Mouse (Mus musculus) hindbrain, embryonic 10.5 days (tissue): ENCODE results near the gene Dgkg. TPM values are rescaled to one million over a fixed set of nuclear protein-coding genes. Genes with fewer than 3 reads are reported as not detected.

Source experiments
- DNase-seq: peaks from one replicate; pipeline ENCODE4 v3.0.0-alpha.2; 2017; ENCODE audit warnings: low spot score
- H3K27ac ChIP-seq: fragments of 300-500 bp; sonication (generic); 2 replicates; pipeline ENCODE4 v1.5.1; 2016; ENCODE audit warnings: mild to moderate bottlenecking, moderate library complexity
- H3K27me3 ChIP-seq: fragments of 300-500 bp; sonication (generic); 2 replicates; pipeline ENCODE4 v1.6.1; 2016; ENCODE audit warnings: mild to moderate bottlenecking; ENCODE audit not compliant: poor library complexity, insufficient read depth, severe bottlenecking
- H3K36me3 ChIP-seq: fragments of 300-500 bp; sonication (generic); 2 replicates; pipeline ENCODE4 v1.6.1; 2016; ENCODE audit warnings: mild to moderate bottlenecking, moderate library complexity
- H3K4me1 ChIP-seq: fragments of 300-500 bp; sonication (generic); replicated peaks from 2 replicates; pipeline ENCODE4 v1.6.1; 2016; ENCODE audit warnings: mild to moderate bottlenecking
- H3K4me3 ChIP-seq: fragments of 300-500 bp; sonication (generic); 2 replicates; pipeline ENCODE4 v1.5.1; 2016; ENCODE audit warnings: mild to moderate bottlenecking, moderate library complexity
- H3K9me3 ChIP-seq: fragments of 300-500 bp; sonication (generic); 2 replicates; pipeline ENCODE4 v1.6.1; 2016; ENCODE audit warnings: mild to moderate bottlenecking, moderate library complexity
- WGBS: fragments of 180-500 bp; shearing (Covaris S2); methylation state at CpG from one replicate; pipeline ENCODE4 v1.1.7; 2016; 5-methylcytosine and 5-hydroxymethylcytosine counted together
- polyA plus RNA-seq: library from polyadenylated mRNA; unstranded; fragments of >200 nt; fragmentation: Nextera tagmentation; extraction: Ambion mirVana; gene quantifications from 2 replicates; pipeline ENCODE4 v1.2.1, GENCODE M21; 2016

The Dgkg gene
- polyA plus RNA-seq, 1 experiment from 2014 or later, result 0.20 TPM

DNA sequence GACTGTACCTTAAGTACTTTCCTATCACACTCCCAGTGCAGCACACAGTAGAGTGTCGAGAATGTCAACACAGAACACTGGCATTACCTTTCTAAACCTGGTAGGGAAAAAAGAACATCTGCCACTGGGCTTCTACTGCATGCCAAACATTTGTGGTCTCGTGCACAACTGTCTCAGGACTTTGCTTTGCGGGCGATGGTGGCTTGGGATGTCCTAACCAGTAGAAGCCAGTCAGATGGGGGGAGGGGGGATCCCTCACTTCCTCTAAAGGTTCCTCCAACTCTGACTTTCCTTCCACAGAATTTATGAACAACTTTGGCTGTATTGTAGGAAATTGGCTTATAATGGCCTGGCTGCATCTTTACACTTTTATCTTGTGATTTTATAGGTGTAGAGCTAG is 7.0 kb upstream of the Dgkg start:
- Histone ChIP-seq H3K36me3 (no peaks in the 10 kb centered on the region), H3K27me3 (peaks cover 15% of the 10 kb centered on the region), H3K27ac (no peak overlapping the region), H3K4me1 (peaks cover 9% of the 10 kb centered on the region), H3K9me3 (no peaks in the 10 kb centered on the region), H3K4me3 (no peak overlapping the region)
- WGBS, result 82% methylated on average over 4 of the region's 4 CpGs
- DNase-seq, result no peak

DNA sequence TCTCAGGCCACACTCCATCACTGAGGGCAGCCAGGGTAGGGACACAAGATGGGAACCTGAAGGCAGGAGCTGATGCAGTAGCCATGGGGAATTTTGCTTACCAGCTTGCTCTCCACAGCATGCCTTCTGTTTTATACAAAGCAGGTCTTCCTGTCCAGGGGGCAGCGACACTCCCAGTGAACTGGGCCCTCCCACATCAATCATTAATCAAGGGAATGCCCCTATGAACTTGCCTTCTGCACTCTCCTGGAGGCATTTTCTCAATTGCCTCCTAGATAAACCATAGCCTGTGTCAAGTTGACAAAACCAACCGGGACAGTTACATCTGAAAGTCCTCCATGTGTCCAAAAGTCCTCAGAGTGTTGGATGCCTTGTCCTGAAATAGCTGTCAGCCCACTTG is 6.1 kb upstream of the Dgkg start:
- no peak for DNase-seq
- peaks cover 9% of the 10 kb centered on the region for H3K4me1 ChIP-seq
- WGBS, result 56% methylated on average over 2 of the region's 2 CpGs
- H3K27me3 ChIP-seq, result peaks cover 24% of the 10 kb centered on the region
- no peaks in the 10 kb centered on the region for H3K36me3 ChIP-seq
- H3K4me3 ChIP-seq, result no peak overlapping the region
- no peaks in the 10 kb centered on the region for H3K9me3 ChIP-seq
- H3K27ac ChIP-seq, result no peak overlapping the region

DNA sequence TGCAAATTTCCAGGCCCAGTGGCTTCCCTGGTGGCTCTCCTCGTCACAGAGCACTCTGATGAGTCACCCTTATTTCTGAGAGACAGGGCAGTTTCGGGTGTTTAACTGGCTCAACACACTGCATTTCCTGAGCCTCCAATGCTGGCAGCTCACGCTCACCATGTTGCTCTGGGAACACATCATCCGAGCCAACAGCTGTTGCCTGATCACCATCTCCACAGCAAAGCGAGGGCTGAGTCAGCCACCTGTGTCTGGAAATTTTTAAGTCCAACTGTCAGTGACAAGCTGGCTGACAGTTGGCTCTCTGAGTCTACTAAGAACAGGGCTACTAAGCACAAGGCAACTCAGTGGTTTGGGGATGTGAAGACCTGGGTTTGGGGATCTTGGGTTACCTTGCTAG is 4.1 kb upstream of the Dgkg start:
- Histone ChIP-seq H3K4me3 (no peak overlapping the region), H3K36me3 (no peaks in the 10 kb centered on the region), H3K9me3 (no peaks in the 10 kb centered on the region), H3K4me1 (peaks cover 22% of the 10 kb centered on the region), H3K27ac (no peak overlapping the region), H3K27me3 (peaks cover 45% of the 10 kb centered on the region)
- WGBS, result 78% methylated on average over 5 of the region's 5 CpGs
- no peak for DNase-seq

DNA sequence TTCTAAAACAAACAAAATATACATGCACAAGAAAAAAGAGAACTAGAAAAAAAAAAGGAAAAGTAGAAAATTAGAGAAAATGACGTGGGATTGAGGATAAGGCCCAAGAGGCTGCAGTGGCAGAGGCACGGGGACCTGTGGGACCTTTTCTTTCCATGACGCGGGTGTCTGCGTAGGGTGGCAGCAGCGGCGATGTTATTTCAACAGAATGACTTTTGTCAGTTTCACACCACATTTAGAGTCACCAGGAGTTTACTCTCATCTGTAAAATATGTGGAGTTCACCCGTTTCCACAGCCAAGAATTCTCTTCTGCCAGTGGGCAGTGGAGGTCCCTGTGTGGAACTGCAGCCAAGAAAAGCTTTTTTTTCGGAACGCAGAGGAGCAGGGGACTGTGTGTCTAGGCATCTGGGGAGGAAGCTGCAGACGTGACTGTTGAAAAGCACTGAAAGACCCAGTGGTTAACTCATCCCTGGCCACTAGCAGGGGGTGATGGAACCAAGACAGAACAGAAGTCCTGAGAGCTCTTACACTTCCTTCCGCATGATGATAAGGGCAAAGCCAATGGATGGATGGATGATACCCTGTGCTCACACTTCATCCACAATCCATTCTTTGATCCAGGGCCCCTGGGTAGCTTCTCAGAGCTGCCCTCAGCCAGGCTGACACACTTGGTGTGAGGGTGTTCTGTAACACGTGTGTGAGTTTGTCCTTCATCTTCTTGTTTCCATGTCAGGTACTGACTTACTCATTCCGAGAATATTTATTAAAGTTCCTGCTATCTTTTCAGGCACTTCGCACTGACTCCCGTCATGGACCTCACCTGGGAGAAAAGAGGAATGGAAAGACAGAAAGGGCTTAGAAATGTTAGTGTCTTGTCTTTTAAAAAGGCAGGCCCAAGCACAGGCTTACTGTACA is 1.1 kb upstream of the Dgkg start:
- DNase-seq, result no peak
- Histone ChIP-seq H3K36me3 (no peaks in the 10 kb centered on the region), H3K4me1 (peaks cover 22% of the 10 kb centered on the region), H3K4me3 (no peak overlapping the region), H3K27ac (no peak overlapping the region), H3K27me3 (peaks cover 67% of the 10 kb centered on the region), H3K9me3 (no peaks in the 10 kb centered on the region)
- 74% methylated on average over 16 of the region's 16 CpGs for WGBS

DNA sequence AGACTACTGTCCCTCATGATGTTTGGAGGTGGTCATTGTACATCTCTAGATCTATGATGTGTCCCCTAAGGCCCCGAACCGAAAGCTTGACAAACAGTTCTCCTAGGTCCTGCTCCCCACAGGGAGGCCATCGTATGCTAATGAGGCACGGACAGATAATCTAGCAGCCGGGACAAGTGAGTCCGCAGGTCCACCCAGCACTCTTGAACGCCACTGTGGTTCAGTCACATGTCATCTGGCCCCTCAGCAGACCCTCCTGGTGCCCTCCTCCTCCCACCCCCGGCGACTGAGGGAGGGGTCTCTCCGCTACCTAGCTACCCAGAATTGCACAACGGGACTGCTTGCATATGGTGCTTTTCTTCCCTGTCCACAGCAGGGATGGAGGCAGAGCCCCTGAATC is 1.2 kb downstream of the Dgkg start:
- Histone ChIP-seq H3K36me3 (no peaks in the 10 kb centered on the region), H3K4me3 (peak overlapping the region; percentile 62), H3K27ac (no peak overlapping the region), H3K27me3 (peaks cover 61% of the 10 kb centered on the region), H3K4me1 (peaks cover 17% of the 10 kb centered on the region), H3K9me3 (no peaks in the 10 kb centered on the region)
- no peak for DNase-seq
- 9% methylated on average over 11 of the region's 11 CpGs for WGBS

DNA sequence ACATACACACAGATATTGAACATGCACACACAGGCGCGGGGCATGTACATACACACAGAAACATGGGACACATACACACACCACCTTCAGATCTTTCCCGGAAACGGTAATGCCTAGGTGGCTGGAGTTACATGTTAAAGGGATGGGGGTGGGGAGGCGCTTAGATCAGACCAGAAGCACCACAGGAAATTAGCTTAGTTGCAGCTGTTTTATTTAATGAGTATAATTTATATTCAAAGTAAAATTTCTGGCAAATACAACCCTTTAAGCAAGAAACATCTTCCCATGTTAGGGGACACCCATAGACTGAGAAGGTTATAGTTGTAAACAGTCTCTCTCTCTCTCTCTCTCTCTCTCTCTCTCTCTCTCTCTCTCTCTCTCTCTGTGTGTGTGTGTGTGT is 1.8 kb downstream of the Dgkg start:
- no peaks in the 10 kb centered on the region for H3K9me3 ChIP-seq
- H3K27ac ChIP-seq, result no peak overlapping the region
- no peak for DNase-seq
- H3K4me3 ChIP-seq, result no peak overlapping the region
- WGBS, result 69% methylated on average over 5 of the region's 5 CpGs
- H3K36me3 ChIP-seq, result no peaks in the 10 kb centered on the region
- peaks cover 59% of the 10 kb centered on the region for H3K27me3 ChIP-seq
- H3K4me1 ChIP-seq, result peaks cover 17% of the 10 kb centered on the region

DNA sequence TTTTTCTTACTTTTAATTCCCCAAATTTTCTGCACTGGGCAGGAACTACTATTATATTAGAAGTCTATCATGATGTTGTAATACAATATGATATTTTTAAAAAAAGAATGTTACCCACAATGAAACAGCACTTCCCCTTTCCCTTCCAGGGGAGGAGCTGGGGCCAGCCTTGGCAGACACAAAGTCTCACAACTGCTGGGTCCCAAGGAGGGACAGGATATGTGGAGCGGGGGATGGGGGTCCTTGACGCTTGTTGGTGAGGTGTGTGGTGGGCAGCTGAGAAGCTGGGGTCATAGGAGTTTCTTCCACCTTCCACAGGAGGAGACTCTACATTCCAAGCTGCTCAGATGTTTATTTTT is 2.6 kb downstream of the Dgkg start:
- no peak for DNase-seq
- peaks cover 17% of the 10 kb centered on the region for H3K4me1 ChIP-seq
- no peak overlapping the region for H3K27ac ChIP-seq
- WGBS, result 60% methylated on average over 2 of the region's 2 CpGs
- H3K27me3 ChIP-seq, result peaks cover 55% of the 10 kb centered on the region
- no peaks in the 10 kb centered on the region for H3K9me3 ChIP-seq
- no peaks in the 10 kb centered on the region for H3K36me3 ChIP-seq
- no peak overlapping the region for H3K4me3 ChIP-seq

DNA sequence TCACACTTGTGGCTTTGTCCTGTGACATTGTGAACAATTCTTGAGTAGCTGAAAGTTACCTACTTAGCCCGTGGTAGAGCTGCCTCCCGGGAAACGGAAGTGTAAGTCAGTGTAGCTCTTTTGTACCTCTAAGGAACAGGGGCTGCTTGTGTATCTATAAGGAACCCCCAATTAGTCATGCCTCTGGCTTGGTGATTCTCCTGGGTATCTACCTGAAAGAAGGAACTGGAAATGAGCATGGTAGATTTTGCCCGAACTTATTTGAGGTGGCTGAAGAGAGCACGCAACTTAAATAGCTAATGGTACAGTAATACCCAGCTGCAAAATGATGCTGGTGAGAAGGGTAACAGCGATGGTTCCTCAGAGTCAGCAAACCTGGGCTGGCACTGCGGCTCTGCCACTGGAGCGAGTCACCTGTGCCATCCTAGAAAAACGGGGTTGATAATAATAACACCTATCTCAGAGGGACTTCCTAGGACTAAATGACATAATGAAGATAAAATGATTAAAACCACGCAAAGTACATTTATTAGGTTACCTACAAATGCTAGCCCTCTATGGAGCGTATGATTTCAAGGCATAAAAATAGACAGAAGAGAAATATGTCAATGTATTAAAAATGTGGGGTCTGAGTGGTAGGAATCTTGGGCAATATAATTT is 3.1 kb downstream of the Dgkg start:
- WGBS, result 91% methylated on average over 11 of the region's 11 CpGs
- no peak overlapping the region for H3K27ac ChIP-seq
- peaks cover 51% of the 10 kb centered on the region for H3K27me3 ChIP-seq
- no peak for DNase-seq
- H3K36me3 ChIP-seq, result no peaks in the 10 kb centered on the region
- peaks cover 17% of the 10 kb centered on the region for H3K4me1 ChIP-seq
- H3K9me3 ChIP-seq, result no peaks in the 10 kb centered on the region
- H3K4me3 ChIP-seq, result no peak overlapping the region

DNA sequence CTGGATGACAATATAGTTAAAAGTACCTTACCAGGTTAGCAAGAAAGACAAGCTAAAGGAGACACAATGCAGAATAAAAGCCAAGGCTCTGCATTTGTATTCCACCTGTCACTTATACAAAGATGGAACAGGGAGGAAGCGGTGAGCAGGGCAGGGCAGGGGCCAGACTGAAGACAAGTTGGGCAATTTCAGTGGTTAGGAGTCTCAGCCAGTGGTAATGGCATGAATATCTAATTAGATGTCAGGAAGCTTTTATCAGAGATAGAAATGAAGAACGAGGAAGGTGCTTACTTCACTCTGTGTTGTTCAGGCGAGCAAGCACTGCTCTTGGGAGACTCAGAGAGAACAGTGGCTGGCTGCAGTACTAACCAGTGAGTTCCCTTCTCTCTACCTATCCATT is 5.8 kb downstream of the Dgkg start:
- no peak overlapping the region for H3K27ac ChIP-seq
- no peak for DNase-seq
- 74% methylated on average over 3 of the region's 3 CpGs for WGBS
- H3K4me1 ChIP-seq, result peaks cover 6% of the 10 kb centered on the region
- no peak overlapping the region for H3K4me3 ChIP-seq
- H3K36me3 ChIP-seq, result no peaks in the 10 kb centered on the region
- H3K9me3 ChIP-seq, result no peaks in the 10 kb centered on the region
- H3K27me3 ChIP-seq, result peaks cover 24% of the 10 kb centered on the region

DNA sequence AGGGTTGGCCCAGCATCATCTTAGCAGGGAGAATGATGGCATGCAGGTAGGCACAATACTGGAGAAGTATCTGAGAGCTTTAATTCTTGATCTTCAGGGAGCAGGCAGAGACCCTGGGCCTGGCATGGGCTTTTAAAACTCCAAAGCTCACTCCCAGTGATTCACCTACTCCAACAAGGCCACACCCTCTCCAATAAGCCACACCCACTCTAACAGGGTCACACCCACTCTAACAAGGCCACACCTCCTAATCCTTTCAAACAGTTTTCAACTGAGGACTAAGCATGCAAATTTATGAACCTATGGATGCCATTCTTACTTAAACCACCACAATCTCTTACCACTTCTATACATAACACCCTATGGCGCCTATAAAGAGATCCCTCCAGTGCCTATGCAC is 11.8 kb downstream of the Dgkg start:
- Histone ChIP-seq H3K9me3 (no peaks in the 10 kb centered on the region), H3K36me3 (no peaks in the 10 kb centered on the region), H3K4me1 (0 out of 2 replicates have a peak, but pooled peaks cover 5% of the 10 kb centered on the region), H3K27ac (no peak overlapping the region), H3K4me3 (no peak overlapping the region), H3K27me3 (0 out of 2 replicates have a peak, but pooled peaks cover 5% of the 10 kb centered on the region)
- WGBS, result 90% methylated on average over 1 of the region's 1 CpGs
- DNase-seq, result no peak

DNA sequence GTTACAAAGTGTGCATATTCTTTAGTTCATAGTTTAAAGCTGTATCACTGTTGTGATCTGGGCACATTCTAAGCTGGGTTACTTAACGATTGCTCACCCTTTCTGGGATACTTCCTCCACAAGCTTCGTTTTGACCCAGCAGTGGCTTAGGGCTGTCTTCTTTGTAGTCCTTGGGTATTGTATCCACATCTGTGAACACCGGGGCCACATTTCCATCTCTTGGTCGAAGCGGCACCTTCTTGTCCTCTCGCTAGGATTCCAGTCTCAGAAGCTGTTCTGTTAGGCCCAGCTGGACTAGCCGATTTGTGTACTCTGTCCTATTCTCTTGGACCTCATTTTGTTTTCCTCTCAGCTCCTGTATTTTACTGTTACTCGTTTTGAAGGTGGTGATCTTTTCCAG is 13.6 kb downstream of the Dgkg start:
- Histone ChIP-seq H3K4me3 (no peak overlapping the region), H3K36me3 (no peaks in the 10 kb centered on the region), H3K27ac (no peak overlapping the region), H3K4me1 (peaks cover 12% of the 10 kb centered on the region), H3K27me3 (0 out of 2 replicates have a peak, but pooled peaks cover 5% of the 10 kb centered on the region), H3K9me3 (no peaks in the 10 kb centered on the region)
- 78% methylated on average over 8 of the region's 8 CpGs for WGBS
- DNase-seq, result no peak

DNA sequence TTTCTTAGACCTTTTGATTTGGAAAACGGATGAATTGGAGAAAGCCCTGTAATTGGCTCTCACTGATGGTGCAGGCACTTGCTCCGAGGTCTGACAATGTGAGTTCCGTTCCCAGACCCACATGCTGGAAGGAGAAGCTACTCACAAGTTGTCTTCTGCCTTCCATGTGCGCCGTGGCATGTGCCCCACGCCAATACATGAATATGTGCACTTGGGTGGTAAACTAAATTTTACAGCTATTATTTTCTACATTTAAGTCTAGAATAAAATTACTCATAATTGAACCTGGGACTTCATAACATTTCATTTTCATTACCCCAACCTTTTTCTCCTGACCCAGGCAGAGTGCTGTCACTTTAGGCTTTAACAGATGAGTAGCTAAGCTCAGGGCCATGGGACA is 14.1 kb downstream of the Dgkg start:
- 86% methylated on average over 6 of the region's 6 CpGs for WGBS
- H3K27ac ChIP-seq, result no peak overlapping the region
- no peak for DNase-seq
- peaks cover 12% of the 10 kb centered on the region for H3K4me1 ChIP-seq
- no peaks in the 10 kb centered on the region for H3K36me3 ChIP-seq
- H3K27me3 ChIP-seq, result 0 out of 2 replicates have a peak, but pooled peaks cover 5% of the 10 kb centered on the region
- H3K4me3 ChIP-seq, result no peak overlapping the region
- H3K9me3 ChIP-seq, result no peaks in the 10 kb centered on the region

DNA sequence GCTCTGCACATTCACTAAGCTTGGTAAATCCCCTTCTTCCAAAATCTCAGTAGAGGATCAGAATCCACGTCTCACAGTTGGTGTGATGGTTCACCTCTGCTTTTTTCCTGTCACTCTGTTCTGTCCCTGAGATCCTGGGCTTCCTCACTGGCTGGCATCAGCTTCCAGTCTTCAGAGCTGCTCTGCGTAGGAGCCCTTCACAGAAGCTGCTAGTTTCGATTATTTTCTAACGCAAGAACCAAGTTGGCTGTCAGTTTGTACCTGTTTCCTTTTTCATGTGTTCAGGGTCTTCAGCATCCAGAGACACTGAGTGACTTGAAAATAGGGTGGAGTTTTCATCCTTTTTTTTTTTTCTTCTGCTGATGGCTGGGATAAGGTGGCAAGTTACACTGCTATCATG is 15.0 kb downstream of the Dgkg start:
- no peak overlapping the region for H3K27ac ChIP-seq
- H3K27me3 ChIP-seq, result 0 out of 2 replicates have a peak, but pooled peaks cover 5% of the 10 kb centered on the region
- peaks cover 16% of the 10 kb centered on the region for H3K4me1 ChIP-seq
- WGBS, result 83% methylated on average over 4 of the region's 4 CpGs
- H3K9me3 ChIP-seq, result no peaks in the 10 kb centered on the region
- no peak for DNase-seq
- H3K4me3 ChIP-seq, result no peak overlapping the region
- no peaks in the 10 kb centered on the region for H3K36me3 ChIP-seq
